In genomic region chr9:36846346-36846745, GRCm38 (mm10) we compare ENCODE assay signal across 25 mouse cellular contexts. TPM values are rescaled to one million over a fixed set of nuclear protein-coding genes. Genes with fewer than 3 reads are reported as not detected.
"Had no signal": no experiment of that assay in that cellular context is flagged by ENCODE, and none has a peak within 500 bp of the region (broad histone marks: within the 10 kb centered on the region; RNA-seq: fewer than 3 reads in every experiment).

No protein-coding gene starts in this region.

- H3K4me3 ChIP-seq: heart, adult 2 months; heart, embryonic 10.5 days; heart, embryonic 12.5 days; hindbrain, embryonic 10.5 days; hindbrain, embryonic 12.5 days; intestine, embryonic 15.5 days; limb, embryonic 13.5 days; limb, embryonic 15.5 days; liver, embryonic 12.5 days had no signal

- H3K27ac ChIP-seq: heart, adult 2 months; heart, embryonic 10.5 days; hindbrain, embryonic 10.5 days; hindbrain, embryonic 12.5 days; hindbrain, embryonic 14.5 days; intestine, embryonic 15.5 days; limb, embryonic 13.5 days; limb, embryonic 15.5 days; liver, embryonic 12.5 days; liver, embryonic 14.5 days had no signal

- DNase-seq: gastrocnemius, postnatal 14 days; gastrocnemius, postnatal 36 days; heart, adult 11 months; heart, adult 2 months; heart, postnatal 10 days; heart, postnatal 4 days; kidney, adult 18-20 months; kidney, adult 8-10 months; kidney, postnatal 10 days; kidney, postnatal 25 days; layer of hippocampus, adult 9-11 months; layer of hippocampus, postnatal 36 days; left cerebral cortex, postnatal 4 days had no signal

- H3K4me1 ChIP-seq: heart, embryonic 10.5 days; heart, embryonic 12.5 days; hindbrain, embryonic 10.5 days; hindbrain, embryonic 12.5 days; intestine, embryonic 15.5 days; limb, embryonic 13.5 days; limb, embryonic 15.5 days; liver, embryonic 12.5 days had no signal

RNA-seq across cellular contexts. Expression of gene Fez1, which starts 24.7 kb away (rescaled TPM):
- polyA plus RNA-seq: inflammation-experienced regulatory T-cells, adult 6 months; liver, adult 2 months had no signal
